ENCODE assay signal across 29 mouse cellular contexts in genomic region chr16:51883813-51884212, GRCm38 (mm10).
"Had no signal": no experiment of that assay in that cellular context is flagged by ENCODE, and none has a peak within 500 bp of the region (broad histone marks: within the 10 kb centered on the region; RNA-seq: fewer than 3 reads in every experiment).

No protein-coding gene starts in this region.

- H3K27ac ChIP-seq: embryonic facial prominence, embryonic 12.5 days; embryonic facial prominence, embryonic 13.5 days; embryonic facial prominence, embryonic 15.5 days; forebrain, embryonic 10.5 days; forebrain, embryonic 12.5 days; forebrain, embryonic 13.5 days; forebrain, embryonic 15.5 days; gastrocnemius, adult 2 months; heart, adult 2 months had no signal

- ATAC-seq: forebrain, embryonic 13.5 days; forebrain, embryonic 14.5 days; forebrain, embryonic 15.5 days; forebrain, embryonic 16.5 days; forebrain, postnatal 0 days had no signal

- H3K4me1 ChIP-seq: embryonic facial prominence, embryonic 12.5 days; embryonic facial prominence, embryonic 13.5 days; embryonic facial prominence, embryonic 15.5 days; forebrain, embryonic 12.5 days had no signal

- DNase-seq: cerebellum, adult 18-20 months; cerebellum, adult 2 months; cerebellum, adult 8-10 months; cerebellum, adult 9-10 months; cerebellum, adult 9-11 months; cerebellum, postnatal 10 days; cerebellum, postnatal 14 days; cerebellum, postnatal 25 days; cerebellum, postnatal 36 days; embryo, embryonic 11 days; forebrain, postnatal 0 days; gastrocnemius, adult 2 months; gastrocnemius, postnatal 10 days; gastrocnemius, postnatal 14 days; gastrocnemius, postnatal 25 days; gastrocnemius, postnatal 36 days; heart, adult 11 months; heart, adult 18-20 months; heart, adult 2 months had no signal

- H3K4me3 ChIP-seq: embryonic facial prominence, embryonic 12.5 days; embryonic facial prominence, embryonic 13.5 days; embryonic facial prominence, embryonic 15.5 days; erythroblast, embryonic 14.5 days; forebrain, embryonic 10.5 days; forebrain, embryonic 12.5 days; forebrain, embryonic 13.5 days; forebrain, embryonic 15.5 days; gastrocnemius, adult 2 months; heart, adult 2 months had no signal

- H3K9ac ChIP-seq: embryonic facial prominence, embryonic 12.5 days; embryonic facial prominence, embryonic 13.5 days; embryonic facial prominence, embryonic 15.5 days; forebrain, embryonic 12.5 days; forebrain, embryonic 13.5 days; forebrain, embryonic 15.5 days; forebrain, postnatal 0 days had no signal

- H3K27me3 ChIP-seq: embryonic facial prominence, embryonic 12.5 days; embryonic facial prominence, embryonic 13.5 days; embryonic facial prominence, embryonic 15.5 days; forebrain, embryonic 12.5 days; forebrain, embryonic 13.5 days; forebrain, embryonic 15.5 days had no signal

- H3K4me2 ChIP-seq: embryonic facial prominence, embryonic 12.5 days; embryonic facial prominence, embryonic 13.5 days; embryonic facial prominence, embryonic 15.5 days; forebrain, embryonic 12.5 days; forebrain, embryonic 13.5 days; forebrain, embryonic 15.5 days had no signal

- H3K36me3 ChIP-seq: embryonic facial prominence, embryonic 12.5 days; embryonic facial prominence, embryonic 13.5 days; embryonic facial prominence, embryonic 15.5 days; forebrain, embryonic 10.5 days; forebrain, embryonic 12.5 days; forebrain, embryonic 15.5 days had no signal

- H3K9me3 ChIP-seq: embryonic facial prominence, embryonic 12.5 days; embryonic facial prominence, embryonic 13.5 days; embryonic facial prominence, embryonic 15.5 days; forebrain, embryonic 10.5 days; forebrain, embryonic 12.5 days; forebrain, embryonic 13.5 days; forebrain, embryonic 15.5 days had no signal
